Mouse (Mus musculus) liver, postnatal 0 days (tissue): ENCODE results near the gene Ntn4. TPM values are rescaled to one million over a fixed set of nuclear protein-coding genes. Genes with fewer than 3 reads are reported as not detected.
A peak's percentile ranks its signal among the peaks of the same experiment; 100 is the strongest.

ENCODE experiments used
- ATAC-seq: fragments of 200-750 bp; cut with Nextera tagmentation; 2 replicates; pipeline ENCODE4 v1.8.0; 2017; ENCODE audit warnings: mild to moderate bottlenecking, moderate library complexity
- DNase-seq: peaks from one replicate; pipeline ENCODE4 v3.0.0-alpha.2; 2016
- H3K27ac ChIP-seq: fragments of 300-500 bp; sonication (generic); 2 replicates; pipeline ENCODE4 v1.5.1; 2014; ENCODE audit warnings: antibody characterized with exemption, moderate library complexity, mild to moderate bottlenecking, low read depth
- H3K27me3 ChIP-seq: fragments of 300-500 bp; sonication (generic); 2 replicates; pipeline ENCODE4 v1.6.1; 2014; ENCODE audit warnings: low read length, control low read depth, mixed read lengths; ENCODE audit not compliant: insufficient read depth
- H3K36me3 ChIP-seq: fragments of 300-500 bp; sonication (generic); replicated peaks from 2 replicates; pipeline ENCODE4 v1.6.1; 2014; ENCODE audit warnings: mild to moderate bottlenecking, control low read depth, low read length, moderate library complexity, mixed read lengths; ENCODE audit not compliant: insufficient read depth
- H3K4me1 ChIP-seq: fragments of 300-500 bp; sonication (generic); 2 replicates; pipeline ENCODE4 v1.6.1; 2014; ENCODE audit warnings: antibody characterized with exemption, mild to moderate bottlenecking, control low read depth; ENCODE audit not compliant: insufficient read depth
- H3K4me2 ChIP-seq: fragments of 300-500 bp; sonication (generic); 2 replicates; pipeline ENCODE4 v1.6.1; 2014; ENCODE audit warnings: low read depth, mild to moderate bottlenecking, low read length, moderate library complexity, mixed read lengths
- H3K4me3 ChIP-seq: fragments of 300-500 bp; sonication (generic); 2 replicates; pipeline ENCODE4 v1.5.1; 2014; ENCODE audit warnings: low read depth, low read length
- H3K9ac ChIP-seq: fragments of 300-500 bp; sonication (generic); replicated peaks from 2 replicates; pipeline ENCODE4 v1.6.1; 2014; ENCODE audit warnings: mild to moderate bottlenecking, moderate library complexity
- H3K9me3 ChIP-seq: fragments of 300-500 bp; sonication (generic); 2 replicates; pipeline ENCODE4 v1.6.1; 2016; ENCODE audit warnings: mild to moderate bottlenecking, control low read depth, low read length, mixed read lengths
- CTCF ChIP-seq: sonication (generic); IDR thresholded peaks from 2 replicates; pipeline ENCODE4 v1.5.1; 2016; ENCODE audit warnings: antibody characterized with exemption, low read depth
- EP300 ChIP-seq: IDR thresholded peaks from 2 replicates; pipeline ENCODE4 v1.6.1; 2016; ENCODE audit warnings: antibody characterized with exemption, low read depth, mild to moderate bottlenecking
- WGBS: fragments of 180-500 bp; shearing (Covaris S2); extraction: QIAGEN DNeasy Blood & Tissue Kit; methylation state at CpG from one replicate; pipeline ENCODE4 v1.1.7; 2014; ENCODE audit not compliant: insufficient replicate concordance; 5-methylcytosine and 5-hydroxymethylcytosine counted together
- polyA plus RNA-seq: library from polyadenylated mRNA; unstranded; fragments of >200 nt; fragmentation: Nextera tagmentation; extraction: Ambion mirVana; gene quantifications from 2 replicates; pipeline ENCODE4 v1.2.1, GENCODE M21; 2015

The Ntn4 gene
- polyA plus RNA-seq, 1 experiment from 2014 or later: 0.74 TPM

- TF ChIP-seq CTCF (no peak), EP300 (no peak)
- Histone ChIP-seq H3K4me2 (no peak overlapping the region), H3K4me1 (peaks cover 6% of the 10 kb centered on the region; the same call in 1 of the 2 replicates), H3K36me3 (no peaks in the 10 kb centered on the region), H3K27me3 (no peaks in the 10 kb centered on the region), H3K9me3 (no peaks in the 10 kb centered on the region), H3K4me3 (no peak overlapping the region), H3K9ac (no peak overlapping the region), H3K27ac (no peak overlapping the region)
- peak; percentile 40 for ATAC-seq
- 61% methylated on average over 6 of the region's 6 CpGs for WGBS
- DNase-seq: no peak
Observed at GRCm38 (mm10) chr10:93708076-93708473, 67.6 kb downstream of the Ntn4 start.

- ATAC-seq (peak; percentile 77), DNase-seq (no peak)
- Histone ChIP-seq H3K4me1 (peaks cover 6% of the 10 kb centered on the region; the same call in 1 of the 2 replicates), H3K27ac (no peak overlapping the region), H3K36me3 (no peaks in the 10 kb centered on the region), H3K4me2 (no peak overlapping the region), H3K9ac (no peak overlapping the region), H3K27me3 (no peaks in the 10 kb centered on the region), H3K4me3 (no peak overlapping the region), H3K9me3 (no peaks in the 10 kb centered on the region)
- TF ChIP-seq CTCF (no peak), EP300 (peak; percentile 83)
- WGBS: 45% methylated on average over 5 of the region's 5 CpGs
Observed at GRCm38 (mm10) chr10:93708515-93708914, 68.0 kb downstream of the Ntn4 start.

GRCm38 (mm10) chr10:93709536-93709935, 69.1 kb downstream of the Ntn4 start:
- no peak for ATAC-seq
- no peak for DNase-seq
- no peaks in the 10 kb centered on the region for H3K27me3 ChIP-seq
- H3K9ac ChIP-seq: no peak overlapping the region
- TF ChIP-seq EP300 (no peak), CTCF (no peak)
- no peak overlapping the region for H3K27ac ChIP-seq
- 70% methylated on average over 8 of the region's 8 CpGs for WGBS
- H3K4me1 ChIP-seq: peaks cover 6% of the 10 kb centered on the region; the same call in 1 of the 2 replicates
- no peaks in the 10 kb centered on the region for H3K36me3 ChIP-seq
- no peak overlapping the region for H3K4me2 ChIP-seq
- H3K4me3 ChIP-seq: no peak overlapping the region
- H3K9me3 ChIP-seq: no peaks in the 10 kb centered on the region

- Histone ChIP-seq H3K36me3 (no peaks in the 10 kb centered on the region), H3K4me1 (peaks cover 6% of the 10 kb centered on the region), H3K4me3 (no peak overlapping the region), H3K9me3 (no peaks in the 10 kb centered on the region), H3K27ac (no peak overlapping the region), H3K4me2 (no peak overlapping the region), H3K27me3 (no peaks in the 10 kb centered on the region), H3K9ac (no peak overlapping the region)
- WGBS: 54% methylated on average over 5 of the region's 5 CpGs
- no peak for ATAC-seq
- TF ChIP-seq CTCF: no peak
- no peak for TF ChIP-seq EP300
- DNase-seq: no peak
Observed at GRCm38 (mm10) chr10:93721625-93722337, 81.3 kb downstream of the Ntn4 start.

GRCm38 (mm10) chr10:93723942-93724542, 83.6 kb downstream of the Ntn4 start:
- 16% methylated on average over 11 of the region's 11 CpGs for WGBS
- no peak overlapping the region for H3K9ac ChIP-seq

GRCm38 (mm10) chr10:93728131-93728530, 87.7 kb downstream of the Ntn4 start:
- Histone ChIP-seq H3K9ac (no peak overlapping the region), H3K9me3 (no peaks in the 10 kb centered on the region), H3K4me2 (no peak overlapping the region), H3K36me3 (no peaks in the 10 kb centered on the region), H3K4me1 (peaks cover 13% of the 10 kb centered on the region), H3K27ac (no peak overlapping the region), H3K4me3 (no peak overlapping the region), H3K27me3 (no peaks in the 10 kb centered on the region)
- ATAC-seq: no peak
- no peak for DNase-seq
- TF ChIP-seq EP300 (no peak), CTCF (no peak)
- 82% methylated on average over 5 of the region's 5 CpGs for WGBS

More at GRCm38 (mm10) chr10:93723942-93724542, 83.6 kb downstream of the Ntn4 start:
- TF ChIP-seq EP300 (no peak), CTCF (no peak)
- ATAC-seq: no peak
- Histone ChIP-seq H3K9me3 (no peaks in the 10 kb centered on the region), H3K4me3 (no peak overlapping the region), H3K4me2 (no peak overlapping the region), H3K4me1 (peaks cover 6% of the 10 kb centered on the region), H3K36me3 (no peaks in the 10 kb centered on the region), H3K27ac (no peak overlapping the region), H3K27me3 (no peaks in the 10 kb centered on the region)
- peak; percentile 34 for DNase-seq
